Comparison of ENCODE assay signal across 8 mouse cellular contexts in genomic region chr4:120571070-120571464, GRCm38 (mm10). TPM values are rescaled to one million over a fixed set of nuclear protein-coding genes. Genes with fewer than 3 reads are reported as not detected.
A peak's percentile ranks its signal among the peaks of the same experiment; 100 is the strongest.
DNase-seq lines count a peak whose midpoint lies in the region; ATAC-seq and TF ChIP-seq lines count a peak whose summit lies in the region.

No protein-coding gene starts in this region.

- TF ChIP-seq POLR2A in kidney, adult 2 months (IDR thresholded peaks at IDR 0.05; ENCODE audit: low read depth, low read length): no peak

- H3K4me3 ChIP-seq in kidney, adult 2 months (ENCODE audit: insufficient read depth, low read depth, low read length): no peak overlapping the region
- peak overlapping the region; percentile 87; the same call in 1 of the 2 replicates for H3K4me3 ChIP-seq in hindbrain, embryonic 14.5 days (replicated peaks; ENCODE audit: low read length)
- H3K4me3 ChIP-seq in midbrain, embryonic 15.5 days: peak overlapping the region; percentile 81

- no peaks in the 10 kb centered on the region for H3K36me3 ChIP-seq in kidney, adult 2 months (ENCODE audit: control insufficient read depth, insufficient read depth, low read length)
- H3K36me3 ChIP-seq in hindbrain, embryonic 14.5 days (replicated peaks; ENCODE audit: control insufficient read depth, insufficient read depth): no peaks in the 10 kb centered on the region
- no peaks in the 10 kb centered on the region for H3K36me3 ChIP-seq in midbrain, embryonic 15.5 days (replicated peaks)

- H3K9me3 ChIP-seq in hindbrain, embryonic 14.5 days (ENCODE audit: control insufficient read depth, low read length): no peaks in the 10 kb centered on the region
- no peaks in the 10 kb centered on the region for H3K9me3 ChIP-seq in midbrain, embryonic 15.5 days

- peak overlapping the region; percentile 69 for H3K4me2 ChIP-seq in hindbrain, embryonic 14.5 days (replicated peaks)
- peak overlapping the region; percentile 79 for H3K4me2 ChIP-seq in midbrain, embryonic 15.5 days

- H3K27me3 ChIP-seq in kidney, adult 2 months (replicated peaks; ENCODE audit: control insufficient read depth, insufficient read depth, low read length): no peaks in the 10 kb centered on the region
- H3K27me3 ChIP-seq in hindbrain, embryonic 14.5 days (ENCODE audit: control insufficient read depth, insufficient read depth, low read length): no peaks in the 10 kb centered on the region
- no peaks in the 10 kb centered on the region for H3K27me3 ChIP-seq in midbrain, embryonic 15.5 days (replicated peaks)

- ATAC-seq in hindbrain, embryonic 14.5 days (ENCODE audit: low FRiP score): no peak
- no peak for ATAC-seq in midbrain, embryonic 15.5 days (replicated peaks)
- no peak for ATAC-seq in CD4-positive, CD25-positive, alpha-beta regulatory T cell, adult 4 months

- no peak overlapping the region for H3K27ac ChIP-seq in kidney, adult 2 months (ENCODE audit: insufficient read depth, low read depth, low read length)
- peak overlapping the region; percentile 95 for H3K27ac ChIP-seq in hindbrain, embryonic 14.5 days
- peak overlapping the region; percentile 97 for H3K27ac ChIP-seq in midbrain, embryonic 15.5 days

- H3K4me1 ChIP-seq in kidney, adult 2 months (ENCODE audit: control insufficient read depth, insufficient read depth, low read length): peaks cover 21% of the 10 kb centered on the region; the same call in 1 of the 2 replicates
- peaks cover 20% of the 10 kb centered on the region for H3K4me1 ChIP-seq in hindbrain, embryonic 14.5 days (replicated peaks; ENCODE audit: control insufficient read depth, insufficient read depth, low read length)
- H3K4me1 ChIP-seq in midbrain, embryonic 15.5 days: peaks cover 28% of the 10 kb centered on the region

- DNase-seq in kidney, adult 2 months: peak; percentile 43
- no peak for DNase-seq in kidney, adult 8-10 months
- DNase-seq in R1 (ENCODE audit: low read depth, low spot score): peak; percentile 5
- DNase-seq in hindbrain, embryonic 14.5 days (ENCODE audit: low spot score): no peak
- no peak for DNase-seq in thymus, adult 18-20 months
- no peak for DNase-seq in gastrocnemius, adult 8-10 months (ENCODE audit: low spot score in 2 of 2)

- no peak for TF ChIP-seq CTCF in kidney, adult 2 months (conservative IDR thresholded peaks at IDR 0.05; ENCODE audit: insufficient read depth, insufficient read length, low read depth, low read length)

- 59% methylated on average over 3 of the region's 3 CpGs for WGBS in kidney, adult 2 months
- WGBS in hindbrain, embryonic 14.5 days: 73% methylated on average over 3 of the region's 3 CpGs
- 74% methylated on average over 3 of the region's 3 CpGs for WGBS in midbrain, embryonic 15.5 days

- H3K9ac ChIP-seq in hindbrain, embryonic 14.5 days: peak overlapping the region; percentile 90
- peak overlapping the region; percentile 95; the same call in 1 of the 2 replicates for H3K9ac ChIP-seq in midbrain, embryonic 15.5 days

RNA-seq across cellular contexts. Expression of gene Ctps, which starts 1.0 kb away (rescaled TPM):
- polyA plus RNA-seq in kidney, adult 2 months (2012; rRNA removed): 6.8 and 8.3 TPM in 2 replicates
- polyA plus RNA-seq in hindbrain, embryonic 14.5 days (2014; fragmentation: Nextera tagmentation; extraction: Ambion mirVana): 87.0 and 103 TPM in 2 replicates
- 70.9 and 78.4 TPM in 2 replicates for polyA plus RNA-seq in midbrain, embryonic 15.5 days (2015; fragmentation: Nextera tagmentation; extraction: Ambion mirVana)
- 10 to 100 TPM; 14.7 to 19.5 TPM for polyA plus RNA-seq in CD4-positive, CD25-positive, alpha-beta regulatory T cell, adult 4 months (2017; shearing (Covaris generic))
- total RNA-seq in gastrocnemius, adult 8-10 months (2022): 10 to 100 TPM; 13.2 to 14.6 (median 13.9) TPM

RNA-seq across cellular contexts. Expression of gene Gm8439, which starts 17.5 kb away (rescaled TPM):
- polyA plus RNA-seq in kidney, adult 2 months (2012; rRNA removed): not detected in 2 replicates
- not detected in 2 replicates for polyA plus RNA-seq in hindbrain, embryonic 14.5 days (2014; fragmentation: Nextera tagmentation; extraction: Ambion mirVana)
- not detected in 2 replicates for polyA plus RNA-seq in midbrain, embryonic 15.5 days (2015; fragmentation: Nextera tagmentation; extraction: Ambion mirVana)
- polyA plus RNA-seq in CD4-positive, CD25-positive, alpha-beta regulatory T cell, adult 4 months (2017; shearing (Covaris generic)): under 1 TPM in 1 of 2 experiments, not detected in 1; 0.83 TPM
- not detected for total RNA-seq in gastrocnemius, adult 8-10 months (2022)

RNA-seq across cellular contexts. Expression of gene Slfnl1, which starts 39.0 kb away (rescaled TPM):
- polyA plus RNA-seq in kidney, adult 2 months (2012; rRNA removed): 0.15 and 0.31 TPM in 2 replicates
- polyA plus RNA-seq in hindbrain, embryonic 14.5 days (2014; fragmentation: Nextera tagmentation; extraction: Ambion mirVana): not detected in 2 replicates
- not detected in 2 replicates for polyA plus RNA-seq in midbrain, embryonic 15.5 days (2015; fragmentation: Nextera tagmentation; extraction: Ambion mirVana)
- polyA plus RNA-seq in CD4-positive, CD25-positive, alpha-beta regulatory T cell, adult 4 months (2017; shearing (Covaris generic)): not detected
- total RNA-seq in gastrocnemius, adult 8-10 months (2022): under 1 TPM in 2 of 4 experiments, not detected in 2; 0.24 to 0.27 TPM

Comparison
In these comparisons a context has a peak if more than half of its experiments do, and no peak if none do; other contexts are left out.
1. DNase-seq: peak in kidney, adult 2 months (single experiment) and R1 (single experiment); none in kidney, adult 8-10 months (0 of 2), hindbrain, embryonic 14.5 days (single experiment), thymus, adult 18-20 months (0 of 2) and gastrocnemius, adult 8-10 months (0 of 2).